Mouse (Mus musculus): ENCODE measurements around the gene Smpd3. TPM values are rescaled to one million over a fixed set of nuclear protein-coding genes. Genes with fewer than 3 reads are reported as not detected.

The Smpd3 gene
- total RNA-seq, 2 experiments from 2014 or later = 1.3 to 2.0 TPM

- DNase-seq (ENCODE audit: low spot score in 2 of 2) = no peak
Observed at GRCm38 (mm10) chr8:106234567-106235261, 103.1 kb downstream of the Smpd3 start.

- no peak for DNase-seq (ENCODE audit: low spot score in 2 of 2)
Observed at GRCm38 (mm10) chr8:106232751-106233150, 105.0 kb downstream of the Smpd3 start.

- no peak for DNase-seq (ENCODE audit: low spot score in 2 of 2)
Observed at GRCm38 (mm10) chr8:106231536-106231935, 106.3 kb downstream of the Smpd3 start.

DNA sequence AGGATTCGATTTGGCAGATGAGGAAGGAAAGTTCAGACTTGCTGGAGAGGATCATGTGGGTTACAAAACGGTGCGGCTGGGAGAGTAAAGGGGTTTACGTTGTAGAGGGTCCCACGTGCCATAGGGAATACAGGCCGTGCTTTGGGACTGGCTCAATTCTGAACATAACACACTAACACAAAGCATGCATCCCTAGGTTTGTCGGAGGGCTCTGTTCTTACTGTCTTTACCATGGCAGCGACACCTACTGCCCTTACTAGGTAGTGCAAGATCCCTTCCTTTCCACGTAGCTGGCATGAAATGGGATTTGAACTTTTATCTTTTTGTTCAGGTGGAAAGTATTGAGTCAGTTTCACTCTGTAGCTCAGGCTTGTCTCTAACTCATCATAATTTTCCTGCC, 111.2 kb downstream of the Smpd3 start:
- peak in 1 of 2 experiments; percentile 51 for DNase-seq (ENCODE audit: low spot score in 2 of 2)

- no peak for DNase-seq (ENCODE audit: low spot score in 2 of 2)
Observed at GRCm38 (mm10) chr8:106219620-106220019, 118.2 kb downstream of the Smpd3 start.

GRCm38 (mm10) chr8:106213959-106214358, 123.8 kb downstream of the Smpd3 start:
- no peak for DNase-seq (ENCODE audit: low spot score in 2 of 2)

DNA sequence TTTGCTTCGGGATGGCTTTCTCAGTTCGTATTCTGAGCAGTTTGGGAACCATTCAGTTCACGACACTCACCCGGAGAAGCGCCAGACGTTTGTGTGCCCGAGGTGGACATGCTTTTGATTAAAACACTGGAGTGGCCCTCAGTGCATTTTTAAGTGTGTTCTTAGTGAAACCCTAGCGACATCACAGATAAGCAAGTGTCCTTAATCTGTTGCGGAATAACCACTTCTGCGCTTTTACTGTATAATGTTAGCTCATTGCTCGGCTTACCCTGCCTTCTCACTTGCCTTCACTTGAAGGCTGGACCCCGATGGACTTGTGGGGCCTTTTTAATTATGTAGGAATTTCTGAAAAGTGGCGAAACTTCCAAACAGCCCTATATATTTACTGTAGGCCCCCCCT, 126.4 kb downstream of the Smpd3 start:
- DNase-seq (ENCODE audit: low spot score in 2 of 2) = no peak

DNA sequence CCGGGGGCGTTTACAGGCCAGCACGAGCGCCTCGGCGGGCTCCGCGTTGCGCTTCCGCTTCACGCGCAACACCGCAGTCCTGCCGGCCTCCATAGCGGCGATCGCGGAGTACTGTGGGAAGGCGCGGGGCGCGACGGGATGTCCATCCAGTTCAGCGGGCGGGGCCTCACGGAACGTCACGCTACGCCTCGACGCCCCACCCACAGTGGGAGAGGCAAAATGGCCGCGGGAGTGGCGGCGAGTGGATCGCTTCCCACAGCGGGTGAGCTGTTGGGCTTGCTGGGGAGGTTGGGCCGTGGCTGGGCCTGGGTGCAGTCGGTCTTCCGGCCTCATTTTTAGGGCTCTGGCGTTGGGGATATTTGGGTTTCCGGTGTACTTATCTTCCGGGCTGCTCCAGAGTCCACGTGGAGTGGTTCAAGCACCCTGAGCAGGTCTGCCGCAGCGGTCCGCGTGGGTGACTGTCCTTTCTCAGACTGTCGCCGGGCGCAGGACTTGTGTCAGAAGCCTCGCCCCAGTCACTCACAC, 126.9 kb downstream of the Smpd3 start, which contains the start of the genes Slc7a6os and Prmt7:
TSS of gene Slc7a6os (minus strand) at position 115 of the 525 bp plus-strand sequence.
TSS of gene Prmt7 (plus strand) at position 116 of the 525 bp plus-strand sequence.
- DNase-seq (ENCODE audit: low spot score in 2 of 2) = peak; percentile 92 to 97

- peak; percentile 20 to 47 for DNase-seq (ENCODE audit: low spot score in 2 of 2)
Observed at GRCm38 (mm10) chr8:106210035-106210731, 127.6 kb downstream of the Smpd3 start.

Other genes starting within 250 kb of the Smpd3 start
- gene Esrp2, start 201.0 kb downstream of the Smpd3 start, total RNA-seq (2021) = under 1 TPM in 1 of 2 experiments, not detected in 1; 0.18 TPM
- 1 to 10 TPM; 8.6 to 8.9 TPM for gene Pla2g15, start 187.6 kb downstream of the Smpd3 start, total RNA-seq (2021)
- 10 to 100 TPM; 10.5 to 11.5 TPM for gene Slc7a6, start 169.1 kb downstream of the Smpd3 start, total RNA-seq (2021)
- 10 to 100 TPM; 16.3 to 21.2 TPM for gene Slc7a6os, start 127.1 kb downstream of the Smpd3 start, total RNA-seq (2021)
- 10 to 100 TPM; 24.9 to 26.5 TPM for gene Prmt7, start 127.1 kb downstream of the Smpd3 start, total RNA-seq (2021)
- 10 to 100 TPM in 1 of 2 experiments, 1 to 10 TPM in 1; 8.7 to 11.0 TPM for gene Zfp90, start 77.3 kb upstream of the Smpd3 start, total RNA-seq (2021)
- gene 6030452D12Rik, start 162.5 kb upstream of the Smpd3 start, total RNA-seq (2021) = not detected
- gene Cdh3, start 172.9 kb upstream of the Smpd3 start, total RNA-seq (2021) = 1 to 10 TPM in 1 of 2 experiments, under 1 TPM in 1; 0.91 to 1.6 TPM
- gene Gm10073, start 235.5 kb upstream of the Smpd3 start, total RNA-seq (2021) = 100 to 1,000 TPM; 157 to 177 TPM

All from gastrocnemius, postnatal 4 days (tissue).